Mouse (Mus musculus) liver, postnatal 0 days (tissue): ENCODE results near the gene Rab5if. TPM values are rescaled to one million over a fixed set of nuclear protein-coding genes. Genes with fewer than 3 reads are reported as not detected.
A peak's percentile ranks its signal among the peaks of the same experiment; 100 is the strongest.

Experiments used
- ATAC-seq: fragments of 200-750 bp; cut with Nextera tagmentation; 2 replicates; pipeline ENCODE4 v1.8.0; 2017; ENCODE audit warnings: mild to moderate bottlenecking, moderate library complexity
- DNase-seq: peaks from one replicate; pipeline ENCODE4 v3.0.0-alpha.2; 2016
- H3K27ac ChIP-seq: fragments of 300-500 bp; sonication (generic); 2 replicates; pipeline ENCODE4 v1.5.1; 2014; ENCODE audit warnings: antibody characterized with exemption, moderate library complexity, mild to moderate bottlenecking, low read depth
- H3K27me3 ChIP-seq: fragments of 300-500 bp; sonication (generic); 2 replicates; pipeline ENCODE4 v1.6.1; 2014; ENCODE audit warnings: low read length, control low read depth, mixed read lengths; ENCODE audit not compliant: insufficient read depth
- H3K36me3 ChIP-seq: fragments of 300-500 bp; sonication (generic); replicated peaks from 2 replicates; pipeline ENCODE4 v1.6.1; 2014; ENCODE audit warnings: mild to moderate bottlenecking, control low read depth, low read length, moderate library complexity, mixed read lengths; ENCODE audit not compliant: insufficient read depth
- H3K4me1 ChIP-seq: fragments of 300-500 bp; sonication (generic); 2 replicates; pipeline ENCODE4 v1.6.1; 2014; ENCODE audit warnings: antibody characterized with exemption, mild to moderate bottlenecking, control low read depth; ENCODE audit not compliant: insufficient read depth
- H3K4me2 ChIP-seq: fragments of 300-500 bp; sonication (generic); 2 replicates; pipeline ENCODE4 v1.6.1; 2014; ENCODE audit warnings: low read depth, mild to moderate bottlenecking, low read length, moderate library complexity, mixed read lengths
- H3K4me3 ChIP-seq: fragments of 300-500 bp; sonication (generic); 2 replicates; pipeline ENCODE4 v1.5.1; 2014; ENCODE audit warnings: low read depth, low read length
- H3K9ac ChIP-seq: fragments of 300-500 bp; sonication (generic); replicated peaks from 2 replicates; pipeline ENCODE4 v1.6.1; 2014; ENCODE audit warnings: mild to moderate bottlenecking, moderate library complexity
- H3K9me3 ChIP-seq: fragments of 300-500 bp; sonication (generic); 2 replicates; pipeline ENCODE4 v1.6.1; 2016; ENCODE audit warnings: mild to moderate bottlenecking, control low read depth, low read length, mixed read lengths
- CTCF ChIP-seq: sonication (generic); IDR thresholded peaks from 2 replicates; pipeline ENCODE4 v1.5.1; 2016; ENCODE audit warnings: antibody characterized with exemption, low read depth
- EP300 ChIP-seq: IDR thresholded peaks from 2 replicates; pipeline ENCODE4 v1.6.1; 2016; ENCODE audit warnings: antibody characterized with exemption, low read depth, mild to moderate bottlenecking
- WGBS: fragments of 180-500 bp; shearing (Covaris S2); extraction: QIAGEN DNeasy Blood & Tissue Kit; methylation state at CpG from one replicate; pipeline ENCODE4 v1.1.7; 2014; ENCODE audit not compliant: insufficient replicate concordance; 5-methylcytosine and 5-hydroxymethylcytosine counted together
- polyA plus RNA-seq: library from polyadenylated mRNA; unstranded; fragments of >200 nt; fragmentation: Nextera tagmentation; extraction: Ambion mirVana; gene quantifications from 2 replicates; pipeline ENCODE4 v1.2.1, GENCODE M21; 2015

Rab5if gene
- polyA plus RNA-seq, 1 experiment from 2014 or later = 190 TPM

GRCm38 (mm10) chr2:156841841-156842706 lies 20.9 kb upstream of the Rab5if start:
- Histone ChIP-seq H3K9ac (peak overlapping the region; percentile 48; the same call in 1 of the 2 replicates), H3K4me3 (peak overlapping the region; percentile 83), H3K9me3 (no peaks in the 10 kb centered on the region), H3K36me3 (peaks cover 10% of the 10 kb centered on the region; the same call in 1 of the 2 replicates), H3K4me1 (peaks cover 30% of the 10 kb centered on the region), H3K4me2 (peak overlapping the region; percentile 99), H3K27ac (no peak overlapping the region), H3K27me3 (no peaks in the 10 kb centered on the region)
- no peak for ATAC-seq
- 20% methylated on average over 20 of the region's 20 CpGs for WGBS
- TF ChIP-seq EP300 = no peak
- TF ChIP-seq CTCF = no peak
- peak; percentile 66 for DNase-seq

GRCm38 (mm10) chr2:156842711-156843110 lies 20.2 kb upstream of the Rab5if start:
- Histone ChIP-seq H3K4me2 (peak overlapping the region; percentile 99; the same call in 1 of the 2 replicates), H3K4me1 (peaks cover 30% of the 10 kb centered on the region), H3K4me3 (no peak overlapping the region), H3K27ac (no peak overlapping the region), H3K36me3 (peaks cover 13% of the 10 kb centered on the region; the same call in 1 of the 2 replicates), H3K27me3 (no peaks in the 10 kb centered on the region), H3K9ac (no peak overlapping the region), H3K9me3 (no peaks in the 10 kb centered on the region)
- no peak for TF ChIP-seq EP300
- no peak for TF ChIP-seq CTCF
- WGBS = 60% methylated on average over 11 of the region's 11 CpGs
- ATAC-seq (no peak), DNase-seq (no peak)

- 80% methylated on average over 10 of the region's 10 CpGs for WGBS
- Histone ChIP-seq H3K27ac (no peak overlapping the region), H3K4me1 (peaks cover 29% of the 10 kb centered on the region), H3K4me2 (no peak overlapping the region), H3K4me3 (no peak overlapping the region), H3K36me3 (peaks cover 13% of the 10 kb centered on the region; the same call in 1 of the 2 replicates), H3K9me3 (no peaks in the 10 kb centered on the region), H3K9ac (no peak overlapping the region), H3K27me3 (no peaks in the 10 kb centered on the region)
- TF ChIP-seq EP300 (no peak), CTCF (no peak)
- DNase-seq = no peak
- ATAC-seq = no peak
Measured at GRCm38 (mm10) chr2:156843331-156843730, 19.6 kb upstream of the Rab5if start.

GRCm38 (mm10) chr2:156844715-156845114 lies 18.2 kb upstream of the Rab5if start:
- TF ChIP-seq CTCF = no peak
- TF ChIP-seq EP300 = no peak
- H3K4me2 ChIP-seq = no peak overlapping the region
- no peak overlapping the region for H3K27ac ChIP-seq
- H3K4me1 ChIP-seq = peaks cover 23% of the 10 kb centered on the region
- no peaks in the 10 kb centered on the region for H3K9me3 ChIP-seq
- H3K36me3 ChIP-seq = peaks cover 13% of the 10 kb centered on the region; the same call in 1 of the 2 replicates
- DNase-seq = no peak
- H3K4me3 ChIP-seq = no peak overlapping the region
- no peak overlapping the region for H3K9ac ChIP-seq
- 79% methylated on average over 10 of the region's 10 CpGs for WGBS
- no peaks in the 10 kb centered on the region for H3K27me3 ChIP-seq
- ATAC-seq = no peak

GRCm38 (mm10) chr2:156847653-156848052 lies 15.3 kb upstream of the Rab5if start:
- DNase-seq (no peak), ATAC-seq (no peak)
- Histone ChIP-seq H3K4me2 (no peak overlapping the region), H3K4me3 (no peak overlapping the region), H3K36me3 (peaks cover 21% of the 10 kb centered on the region; the same call in 1 of the 2 replicates), H3K9me3 (no peaks in the 10 kb centered on the region), H3K9ac (no peak overlapping the region), H3K27ac (no peak overlapping the region), H3K27me3 (no peaks in the 10 kb centered on the region), H3K4me1 (peaks cover 22% of the 10 kb centered on the region)
- no peak for TF ChIP-seq CTCF
- TF ChIP-seq EP300 = no peak
- 81% methylated on average over 6 of the region's 6 CpGs for WGBS

- no peak overlapping the region for H3K9ac ChIP-seq
- no peak overlapping the region for H3K27ac ChIP-seq
- WGBS = 66% methylated on average over 6 of the region's 6 CpGs
- no peaks in the 10 kb centered on the region for H3K9me3 ChIP-seq
- H3K4me3 ChIP-seq = no peak overlapping the region
- no peak overlapping the region for H3K4me2 ChIP-seq
- peaks cover 21% of the 10 kb centered on the region; the same call in 1 of the 2 replicates for H3K36me3 ChIP-seq
- no peak for ATAC-seq
- DNase-seq = no peak
- TF ChIP-seq EP300 (no peak), CTCF (no peak)
- no peaks in the 10 kb centered on the region for H3K27me3 ChIP-seq
- peaks cover 21% of the 10 kb centered on the region for H3K4me1 ChIP-seq
Measured at GRCm38 (mm10) chr2:156848526-156849182, 14.3 kb upstream of the Rab5if start.
